Mouse (Mus musculus) ES-E14 (cell line): ENCODE measurements at regions not wholly inside any gene's neighbourhood (a gene's known extent, or its start where the extent isn't known, plus 50 kb on each side); places are given as distances from the start of the nearest gene placed in this dataset.

Experiments
- DNase-seq: peaks from one replicate; pipeline ENCODE4 v3.0.0-alpha.2; 2013; ENCODE audit warnings: low read depth, low spot score
- H3K27ac ChIP-seq: 2 replicates; pipeline ENCODE4 v1.5.1; 2012; ENCODE audit warnings: low read depth, mild to moderate bottlenecking, low read length, moderate library complexity, mixed read lengths; ENCODE audit not compliant: poor library complexity, insufficient read depth, severe bottlenecking
- H3K36me3 ChIP-seq: 2 replicates; pipeline ENCODE4 v1.6.1; 2012; ENCODE audit warnings: mild to moderate bottlenecking, low read length, moderate library complexity, mixed read lengths; ENCODE audit not compliant: control insufficient read depth, poor library complexity, insufficient read depth, severe bottlenecking
- H3K4me1 ChIP-seq, 2 experiments: fragments of 150-350 bp in 1 of 2; sonication (generic) in 1 of 2; 2 replicates each; pipeline ENCODE4 v1.6.1; 2012; ENCODE audit warnings: low read length in 2 of 2, mild to moderate bottlenecking in 1 of 2, mixed read lengths in 1 of 2; ENCODE audit not compliant: control insufficient read depth in 2 of 2, insufficient read depth in 2 of 2, poor library complexity in 1 of 2
- H3K4me3 ChIP-seq, 2 experiments: fragments of 150-350 bp in 1 of 2; sonication (generic) in 1 of 2; 2 replicates each; pipeline ENCODE4 v1.5.1; 2012; ENCODE audit warnings: low read length in 2 of 2, low read depth in 1 of 2, mild to moderate bottlenecking in 1 of 2, mixed read lengths in 1 of 2; ENCODE audit not compliant: insufficient read depth in 1 of 2, poor library complexity in 1 of 2, severe bottlenecking in 1 of 2
- H3K9ac ChIP-seq: 2 replicates; pipeline ENCODE4 v1.6.1; 2012; ENCODE audit warnings: low read depth, mild to moderate bottlenecking, low read length, mixed read lengths; ENCODE audit not compliant: poor library complexity, insufficient read depth, severe bottlenecking
- H3K9me3 ChIP-seq: fragments of 150-350 bp; sonication (generic); 2 replicates; pipeline ENCODE4 v1.6.1; 2012; ENCODE audit warnings: low read depth, mild to moderate bottlenecking, low read length; ENCODE audit not compliant: control insufficient read depth, insufficient read depth
- CHD2 ChIP-seq: IDR thresholded peaks from 2 replicates; pipeline ENCODE4 v1.6.1; 2014; ENCODE audit warnings: mild to moderate bottlenecking, low read depth, low read length, inconsistent platforms
- HCFC1 ChIP-seq: IDR thresholded peaks from 2 replicates; pipeline ENCODE4 v1.6.1; 2012; ENCODE audit warnings: low read length, inconsistent platforms, borderline replicate concordance; ENCODE audit not compliant: insufficient read depth
- MAFK ChIP-seq: IDR thresholded peaks from 2 replicates; pipeline ENCODE4 v1.6.1; 2014; ENCODE audit warnings: mild to moderate bottlenecking, low read depth, low read length, inconsistent platforms; ENCODE audit not compliant: insufficient read depth
- ZC3H11A ChIP-seq: IDR thresholded peaks from 2 replicates; pipeline ENCODE4 v1.6.1; 2012; ENCODE audit warnings: low read depth, mild to moderate bottlenecking, inconsistent platforms, low read length, borderline replicate concordance
- ZNF384 ChIP-seq: IDR thresholded peaks from 2 replicates; pipeline ENCODE4 v1.6.1; 2012; ENCODE audit warnings: low read depth, low read length, inconsistent platforms
- in situ Hi-C, 2 experiments: fragments of 600-800 bp; cut with MboI; formaldehyde crosslinking; loops; one replicate each; pipeline ENCODE4 v1.15.1; 2025; ENCODE audit warnings: low sequenced_read_pairs in 2 of 2, inconsistent platforms in 1 of 2; ENCODE audit not compliant: unreplicated experiment in 2 of 2

DNA sequence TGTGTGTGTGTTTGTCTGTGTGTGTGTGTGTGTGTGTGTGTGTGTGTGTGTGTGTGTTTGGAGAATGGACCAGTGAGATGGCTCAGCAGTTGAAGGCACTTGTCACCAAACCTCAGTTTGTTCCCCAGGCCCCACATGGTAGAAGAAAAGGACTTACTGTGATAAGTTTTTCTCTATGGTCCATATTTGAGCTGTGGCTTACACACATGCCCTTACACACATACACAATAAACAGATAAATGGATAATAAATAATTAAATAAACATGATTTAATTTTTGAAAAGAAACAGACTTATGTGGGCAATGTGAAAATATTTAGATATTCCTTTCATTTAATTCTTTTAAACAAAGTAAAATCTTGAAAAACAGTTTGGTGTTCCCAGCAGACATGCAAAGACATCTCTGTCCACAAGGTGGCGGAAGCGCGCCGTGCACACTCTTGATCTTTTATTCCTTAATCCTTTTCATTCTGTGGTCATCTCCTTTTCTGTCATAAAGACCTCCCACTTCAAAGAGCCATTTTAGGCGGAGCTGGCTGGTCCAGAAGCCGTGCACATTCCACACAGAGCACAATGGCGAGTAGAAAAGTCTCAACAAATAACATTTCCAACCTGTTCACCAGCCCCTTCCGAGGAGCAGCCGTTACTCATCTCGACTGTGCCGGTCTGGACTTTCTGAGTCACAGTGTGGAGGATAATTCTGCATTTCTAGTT is 133.8 kb upstream of the Erbb4 start:
- H3K27ac ChIP-seq: no peak overlapping the region
- TF ChIP-seq MAFK (no peak), ZC3H11A (peak; percentile 56; the same call in 1 of the 2 replicates)
- no peaks in the 10 kb centered on the region for H3K4me1 ChIP-seq
- no peaks in the 10 kb centered on the region for H3K9me3 ChIP-seq
- no peaks in the 10 kb centered on the region for H3K36me3 ChIP-seq
- no peak overlapping the region for H3K4me3 ChIP-seq
- H3K9ac ChIP-seq: no peak overlapping the region
- in situ Hi-C loops: loop anchor here (10.0 to 25.0 kb wide), 2 partner anchors 521 to 533 kb away; no protein-coding TSS in a partner anchor
- peak; percentile 22 for DNase-seq

DNA sequence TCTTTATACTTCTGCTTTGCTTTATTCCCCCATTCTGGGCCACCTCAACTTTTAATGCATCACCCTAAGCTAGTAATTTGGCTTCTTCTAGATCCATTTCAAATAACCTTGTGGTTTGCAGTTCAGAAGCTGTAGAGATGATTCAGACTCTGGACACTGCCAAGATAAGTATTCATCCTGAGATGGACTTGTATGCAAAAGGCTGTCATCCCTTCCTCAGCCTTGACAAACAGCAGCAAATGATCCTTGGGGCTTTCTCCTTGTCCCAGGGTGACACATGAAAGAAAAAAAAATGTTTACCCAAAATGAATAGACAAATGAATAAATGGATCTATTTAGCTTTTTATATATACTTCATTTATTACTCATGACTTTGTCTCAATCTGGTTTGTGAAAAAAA is 120.0 kb upstream of the Erbb4 start:
- no peaks in the 10 kb centered on the region for H3K9me3 ChIP-seq
- H3K36me3 ChIP-seq: no peaks in the 10 kb centered on the region
- H3K4me1 ChIP-seq: no peaks in the 10 kb centered on the region
- H3K27ac ChIP-seq: no peak overlapping the region
- H3K9ac ChIP-seq: no peak overlapping the region
- TF ChIP-seq ZNF384 (no peak), HCFC1 (no peak), ZC3H11A (no peak), MAFK (no peak), CHD2 (no peak)
- no peak overlapping the region for H3K4me3 ChIP-seq
- in situ Hi-C loops: loop anchor here in 1 of 2 experiments (25.0 kb wide), 1 partner anchor 534 kb away; no protein-coding TSS in a partner anchor
- no peak for DNase-seq

DNA sequence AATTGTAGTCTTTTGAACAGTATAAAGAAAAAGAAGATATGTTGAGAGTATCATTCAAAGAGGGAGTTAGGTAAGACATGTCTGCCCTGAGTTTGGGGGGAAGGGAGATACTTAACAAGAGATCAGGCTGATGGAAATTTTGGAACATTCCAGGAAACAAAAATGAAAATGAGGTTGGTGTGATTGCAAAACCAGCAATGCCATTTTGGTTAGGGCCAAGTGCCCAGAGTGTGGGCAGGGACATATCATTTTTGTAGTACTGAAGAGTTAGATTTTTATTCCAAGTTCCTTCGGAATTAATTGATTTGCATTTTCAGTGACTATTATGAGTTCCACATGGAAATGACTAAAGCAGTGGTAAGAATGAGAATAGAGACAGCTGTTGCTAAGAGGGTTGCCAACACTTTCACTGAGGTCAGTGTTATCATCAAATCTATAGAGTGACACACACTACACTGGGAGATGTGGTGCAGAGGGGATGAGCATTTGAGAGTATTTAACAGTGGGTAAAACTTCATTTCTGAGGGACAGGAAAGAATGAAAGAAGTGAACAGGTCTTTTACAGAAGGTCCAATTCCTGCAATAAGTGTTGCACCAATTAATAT is 105.1 kb upstream of the Erbb4 start:
- no peaks in the 10 kb centered on the region for H3K4me1 ChIP-seq
- in situ Hi-C loops: no loop called here
- TF ChIP-seq HCFC1 (no peak), CHD2 (no peak), MAFK (no peak), ZC3H11A (no peak), ZNF384 (no peak)
- no peaks in the 10 kb centered on the region for H3K36me3 ChIP-seq
- DNase-seq: no peak
- no peaks in the 10 kb centered on the region for H3K9me3 ChIP-seq
- no peak overlapping the region for H3K9ac ChIP-seq
- no peak overlapping the region for H3K27ac ChIP-seq
- no peak overlapping the region for H3K4me3 ChIP-seq

DNA sequence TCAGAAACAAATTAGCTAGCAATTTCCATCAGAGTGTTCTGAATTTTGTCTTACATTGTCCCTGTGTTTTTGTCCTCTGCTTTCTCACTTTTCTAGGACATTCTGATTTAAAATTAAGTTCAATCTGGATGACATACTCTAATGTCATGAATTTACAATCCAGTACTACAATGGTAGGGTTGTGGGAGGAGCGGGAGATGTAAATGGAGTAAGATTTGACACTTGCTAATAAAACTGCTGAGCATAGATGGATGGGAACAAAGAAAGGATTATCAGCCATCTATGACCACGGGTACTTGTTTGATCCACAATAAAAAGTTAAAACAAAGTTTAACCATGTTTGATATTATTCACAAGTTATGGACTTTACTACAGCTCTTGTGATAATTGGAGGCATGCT is 94.9 kb upstream of the Erbb4 start:
- TF ChIP-seq MAFK: no peak
- no peak for TF ChIP-seq HCFC1
- TF ChIP-seq ZC3H11A: no peak
- no peak overlapping the region for H3K9ac ChIP-seq
- in situ Hi-C loops: no loop called here
- H3K4me1 ChIP-seq: no peaks in the 10 kb centered on the region
- H3K4me3 ChIP-seq: no peak overlapping the region
- H3K36me3 ChIP-seq: no peaks in the 10 kb centered on the region
- H3K27ac ChIP-seq: no peak overlapping the region
- H3K9me3 ChIP-seq: no peaks in the 10 kb centered on the region
- DNase-seq: no peak
